Mouse (Mus musculus): ENCODE measurements around the gene Stk38l. TPM values are rescaled to one million over a fixed set of nuclear protein-coding genes. Genes with fewer than 3 reads are reported as not detected.

Gene Stk38l
- polyA plus RNA-seq, 1 experiment, result 1.2 TPM

DNA sequence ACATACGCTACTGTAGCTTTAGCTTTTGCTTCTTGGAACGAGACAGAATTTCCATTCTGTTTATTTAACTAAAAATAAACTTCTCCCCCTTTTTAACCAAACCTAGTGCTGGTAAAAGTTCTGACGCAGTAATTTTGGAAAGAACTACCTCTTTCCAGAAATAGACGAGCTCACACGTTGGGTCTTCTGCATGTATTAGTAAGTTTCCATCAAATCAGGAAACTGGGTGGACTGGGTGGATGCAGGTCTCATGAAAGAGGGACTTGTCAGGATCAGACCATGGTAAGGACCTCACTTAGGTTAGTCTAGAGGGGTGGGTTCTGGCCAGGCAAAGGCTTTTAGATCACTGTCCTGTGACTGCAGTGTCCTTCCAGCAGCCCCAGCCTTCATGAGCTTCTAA is 21.8 kb downstream of the Stk38l start:
- Histone ChIP-seq H3K27ac (ENCODE audit: insufficient read depth, low read length) (no peak overlapping the region), H3K4me1 (ENCODE audit: control insufficient read depth, insufficient read depth, insufficient read length) (no peaks in the 10 kb centered on the region), H3K4me3 (ENCODE audit: extremely low read depth, insufficient read depth, insufficient read length) (no peak overlapping the region), H3K27me3 (ENCODE audit: control insufficient read depth, insufficient read depth, low read length) (no peaks in the 10 kb centered on the region), H3K36me3 (ENCODE audit: control insufficient read depth, insufficient read depth, low read length) (no peaks in the 10 kb centered on the region)
- DNase-seq (ENCODE audit: low read depth in 1 of 2, low spot score in 2 of 2), result no peak
- no peak for TF ChIP-seq POLR2A (IDR thresholded peaks at IDR 0.05; ENCODE audit: low read depth, low read length)
- TF ChIP-seq CTCF (IDR thresholded peaks at IDR 0.05; ENCODE audit: extremely low read depth, insufficient read depth, insufficient read length, insufficient replicate concordance), result no peak
- WGBS, result 60% methylated on average over 5 of the region's 5 CpGs

DNA sequence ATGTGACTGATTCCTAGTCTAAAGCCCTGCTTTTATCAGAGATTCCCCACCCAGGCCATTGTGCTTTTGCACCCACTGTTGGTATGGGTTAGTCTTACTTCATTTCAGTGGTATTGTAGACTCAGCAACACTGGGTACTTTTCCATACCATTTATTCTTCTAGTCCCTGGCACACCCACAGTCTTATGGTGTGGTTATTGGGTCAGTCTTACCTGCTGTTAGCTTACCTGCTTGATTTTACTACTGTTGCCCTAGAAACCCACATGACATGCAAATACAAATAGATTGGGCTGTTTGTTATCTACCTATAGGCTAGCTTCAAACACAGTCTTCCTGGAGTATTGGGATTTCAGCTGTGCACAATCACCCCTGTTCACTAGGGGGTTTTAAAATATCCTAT is 22.3 kb downstream of the Stk38l start:
- Histone ChIP-seq H3K4me3 (ENCODE audit: extremely low read depth, insufficient read depth, insufficient read length) (no peak overlapping the region), H3K36me3 (ENCODE audit: control insufficient read depth, insufficient read depth, low read length) (no peaks in the 10 kb centered on the region), H3K4me1 (ENCODE audit: control insufficient read depth, insufficient read depth, insufficient read length) (no peaks in the 10 kb centered on the region), H3K27ac (ENCODE audit: insufficient read depth, low read length) (no peak overlapping the region), H3K27me3 (ENCODE audit: control insufficient read depth, insufficient read depth, low read length) (no peaks in the 10 kb centered on the region)
- TF ChIP-seq POLR2A (IDR thresholded peaks at IDR 0.05; ENCODE audit: low read depth, low read length) (no peak), CTCF (IDR thresholded peaks at IDR 0.05; ENCODE audit: extremely low read depth, insufficient read depth, insufficient read length, insufficient replicate concordance) (no peak)
- no peak for DNase-seq (ENCODE audit: low read depth in 1 of 2, low spot score in 2 of 2)

DNA sequence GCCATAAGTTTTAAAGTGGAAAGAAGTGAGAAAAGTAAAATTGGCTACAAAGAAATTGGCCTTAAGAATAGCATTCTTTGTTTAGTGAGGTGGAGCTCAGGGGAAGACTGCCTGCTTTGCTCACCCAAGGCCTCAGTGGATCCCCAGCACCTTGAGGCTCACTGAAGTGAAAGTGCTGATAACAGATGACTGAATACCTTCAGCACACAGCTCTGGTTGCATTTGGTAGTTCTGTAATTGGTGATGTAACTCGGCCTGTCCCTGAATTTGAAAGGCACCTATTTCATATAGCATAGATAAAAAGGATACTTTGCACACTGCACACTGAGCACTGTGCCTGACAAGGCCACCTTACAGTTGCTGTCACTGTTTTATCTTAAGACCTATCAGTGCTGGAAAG is 23.5 kb downstream of the Stk38l start:
- Histone ChIP-seq H3K27me3 (ENCODE audit: control insufficient read depth, insufficient read depth, low read length) (no peaks in the 10 kb centered on the region), H3K4me1 (ENCODE audit: control insufficient read depth, insufficient read depth, insufficient read length) (no peaks in the 10 kb centered on the region), H3K27ac (ENCODE audit: insufficient read depth, low read length) (no peak overlapping the region), H3K36me3 (ENCODE audit: control insufficient read depth, insufficient read depth, low read length) (no peaks in the 10 kb centered on the region), H3K4me3 (ENCODE audit: extremely low read depth, insufficient read depth, insufficient read length) (no peak overlapping the region)
- 81% methylated on average over 1 of the region's 1 CpGs for WGBS
- no peak for DNase-seq (ENCODE audit: low read depth in 1 of 2, low spot score in 2 of 2)
- TF ChIP-seq POLR2A (IDR thresholded peaks at IDR 0.05; ENCODE audit: low read depth, low read length) (no peak), CTCF (IDR thresholded peaks at IDR 0.05; ENCODE audit: extremely low read depth, insufficient read depth, insufficient read length, insufficient replicate concordance) (no peak)

- WGBS, result 84% methylated on average over 1 of the region's 1 CpGs
- H3K27me3 ChIP-seq (ENCODE audit: control insufficient read depth, insufficient read depth, low read length), result no peaks in the 10 kb centered on the region
- DNase-seq (ENCODE audit: low read depth in 1 of 2, low spot score in 2 of 2), result no peak
- H3K4me3 ChIP-seq (ENCODE audit: extremely low read depth, insufficient read depth, insufficient read length), result no peak overlapping the region
- no peak overlapping the region for H3K27ac ChIP-seq (ENCODE audit: insufficient read depth, low read length)
- TF ChIP-seq CTCF (IDR thresholded peaks at IDR 0.05; ENCODE audit: extremely low read depth, insufficient read depth, insufficient read length, insufficient replicate concordance) (no peak), POLR2A (IDR thresholded peaks at IDR 0.05; ENCODE audit: low read depth, low read length) (no peak)
- no peaks in the 10 kb centered on the region for H3K36me3 ChIP-seq (ENCODE audit: control insufficient read depth, insufficient read depth, low read length)
- no peaks in the 10 kb centered on the region for H3K4me1 ChIP-seq (ENCODE audit: control insufficient read depth, insufficient read depth, insufficient read length)
Measured at GRCm38 (mm10) chr6:146751671-146752070, 26.9 kb downstream of the Stk38l start.

DNA sequence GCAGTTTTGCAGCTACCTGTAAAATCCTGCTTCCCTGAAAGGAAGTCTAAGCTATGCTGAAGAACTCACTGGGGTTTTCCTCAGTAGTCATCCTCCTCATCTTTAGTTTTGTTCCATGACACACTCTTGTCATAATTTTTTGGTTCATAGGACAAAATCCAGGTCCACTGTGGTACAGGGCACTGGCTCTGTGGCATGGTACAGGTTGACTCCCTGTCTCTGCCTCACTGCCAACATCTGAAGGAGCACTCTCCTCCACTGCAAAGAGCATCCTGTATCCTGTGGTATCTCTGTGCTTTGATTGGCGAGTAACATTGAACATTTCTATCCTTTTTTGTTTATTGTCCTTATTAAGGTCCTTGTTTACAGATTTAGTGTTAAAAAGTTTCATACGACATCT is 27.4 kb downstream of the Stk38l start:
- Histone ChIP-seq H3K27me3 (ENCODE audit: control insufficient read depth, insufficient read depth, low read length) (no peaks in the 10 kb centered on the region), H3K36me3 (ENCODE audit: control insufficient read depth, insufficient read depth, low read length) (no peaks in the 10 kb centered on the region), H3K27ac (ENCODE audit: insufficient read depth, low read length) (no peak overlapping the region), H3K4me1 (ENCODE audit: control insufficient read depth, insufficient read depth, insufficient read length) (no peaks in the 10 kb centered on the region), H3K4me3 (ENCODE audit: extremely low read depth, insufficient read depth, insufficient read length) (no peak overlapping the region)
- TF ChIP-seq CTCF (IDR thresholded peaks at IDR 0.05; ENCODE audit: extremely low read depth, insufficient read depth, insufficient read length, insufficient replicate concordance) (no peak), POLR2A (IDR thresholded peaks at IDR 0.05; ENCODE audit: low read depth, low read length) (no peak)
- WGBS, result 77% methylated on average over 2 of the region's 2 CpGs
- no peak for DNase-seq (ENCODE audit: low read depth in 1 of 2, low spot score in 2 of 2)

GRCm38 (mm10) chr6:146752612-146753011 is 27.8 kb downstream of the Stk38l start:
- Histone ChIP-seq H3K36me3 (ENCODE audit: control insufficient read depth, insufficient read depth, low read length) (no peaks in the 10 kb centered on the region), H3K27me3 (ENCODE audit: control insufficient read depth, insufficient read depth, low read length) (no peaks in the 10 kb centered on the region), H3K4me3 (ENCODE audit: extremely low read depth, insufficient read depth, insufficient read length) (no peak overlapping the region), H3K27ac (ENCODE audit: insufficient read depth, low read length) (no peak overlapping the region), H3K4me1 (ENCODE audit: control insufficient read depth, insufficient read depth, insufficient read length) (no peaks in the 10 kb centered on the region)
- 96% methylated on average over 1 of the region's 1 CpGs for WGBS
- TF ChIP-seq POLR2A (IDR thresholded peaks at IDR 0.05; ENCODE audit: low read depth, low read length) (no peak), CTCF (IDR thresholded peaks at IDR 0.05; ENCODE audit: extremely low read depth, insufficient read depth, insufficient read length, insufficient replicate concordance) (no peak)
- DNase-seq (ENCODE audit: low read depth in 1 of 2, low spot score in 2 of 2), result no peak

GRCm38 (mm10) chr6:146753560-146754160 is 28.9 kb downstream of the Stk38l start:
- 73% methylated on average over 2 of the region's 2 CpGs for WGBS
- Histone ChIP-seq H3K27ac (ENCODE audit: insufficient read depth, low read length) (no peak overlapping the region), H3K4me3 (ENCODE audit: extremely low read depth, insufficient read depth, insufficient read length) (no peak overlapping the region), H3K27me3 (ENCODE audit: control insufficient read depth, insufficient read depth, low read length) (no peaks in the 10 kb centered on the region), H3K4me1 (ENCODE audit: control insufficient read depth, insufficient read depth, insufficient read length) (no peaks in the 10 kb centered on the region), H3K36me3 (ENCODE audit: control insufficient read depth, insufficient read depth, low read length) (no peaks in the 10 kb centered on the region)
- no peak for DNase-seq (ENCODE audit: low read depth in 1 of 2, low spot score in 2 of 2)
- TF ChIP-seq CTCF (IDR thresholded peaks at IDR 0.05; ENCODE audit: extremely low read depth, insufficient read depth, insufficient read length, insufficient replicate concordance) (no peak), POLR2A (IDR thresholded peaks at IDR 0.05; ENCODE audit: low read depth, low read length) (no peak)
